Mouse (Mus musculus) natural killer cell, adult 2 months (primary cell): ENCODE data around the gene Fars2.
"Not testable (repeated sequence)": the region's sequence is repeated elsewhere in the genome, so short reads cannot be mapped to it uniquely, and the experiment has no call there.

Experiments
- DNase-seq, 2 experiments: peaks; one replicate each; pipeline ENCODE4 v3.0.0; 2022; ENCODE audit warnings: low spot score in 2 of 2

Fars2 gene

GRCm38 (mm10) chr13:36294503-36294902, 177.3 kb downstream of the Fars2 start:
- no peak for DNase-seq

GRCm38 (mm10) chr13:36295848-36296247, 178.6 kb downstream of the Fars2 start:
- no peak for DNase-seq

DNA sequence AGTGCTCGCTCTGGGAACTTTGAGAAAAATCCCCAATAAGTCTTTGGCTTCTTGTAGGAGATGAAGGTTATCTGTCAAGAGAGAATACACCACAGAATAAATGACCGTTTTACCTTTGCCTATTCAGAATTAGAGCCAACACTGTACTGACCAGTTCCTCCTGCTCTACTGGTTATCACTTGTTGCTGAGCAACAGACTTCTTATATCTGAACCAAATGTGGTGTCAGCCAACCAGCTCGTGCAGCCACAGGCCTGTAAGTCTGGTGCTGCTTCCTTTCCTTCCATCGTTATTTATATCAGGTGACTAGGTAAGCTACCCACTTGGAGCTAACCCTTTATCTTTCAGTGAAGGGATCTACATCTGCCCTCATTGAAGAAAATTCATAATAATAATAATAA, 179.4 kb downstream of the Fars2 start:
- no peak for DNase-seq

DNA sequence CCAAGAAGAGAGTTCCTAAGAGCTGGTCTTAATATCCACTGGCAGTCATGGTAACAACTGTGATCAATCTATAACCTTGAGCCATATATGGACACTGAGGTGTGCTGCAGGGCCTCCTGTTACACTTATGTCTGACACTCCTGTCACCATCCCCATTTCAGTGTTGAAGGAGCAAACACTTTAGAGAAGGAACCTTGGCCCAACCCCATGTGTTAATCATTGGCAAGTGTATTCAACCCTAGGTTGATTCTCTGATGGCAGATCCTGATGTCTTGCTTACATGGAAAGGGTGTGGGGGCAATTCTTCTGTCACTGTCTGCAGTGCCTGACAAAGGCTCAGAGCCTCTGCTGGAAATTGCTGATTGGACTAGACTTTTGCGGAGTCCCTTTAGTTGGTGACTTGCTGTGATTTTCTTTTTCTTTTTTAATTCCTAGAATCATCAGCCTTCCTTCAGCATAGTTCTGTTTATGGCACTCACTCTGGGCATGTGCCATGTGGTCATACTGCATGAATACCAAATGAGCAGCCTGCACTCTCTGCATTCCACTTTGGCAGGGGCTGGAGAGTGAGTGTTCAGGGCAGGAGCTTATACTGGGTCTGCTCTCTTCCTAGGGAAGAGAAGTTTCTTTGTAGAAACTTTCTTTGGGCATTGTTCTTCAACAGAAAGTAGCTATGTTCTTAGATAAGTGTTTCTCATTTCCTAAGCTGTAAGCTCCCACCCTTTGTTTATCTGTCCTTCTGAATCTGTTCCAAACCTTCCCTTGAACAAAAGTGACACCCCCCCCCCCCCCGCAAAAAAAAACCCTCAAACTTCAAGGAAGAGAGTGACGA, 181.0 kb downstream of the Fars2 start:
- DNase-seq: no peak

DNA sequence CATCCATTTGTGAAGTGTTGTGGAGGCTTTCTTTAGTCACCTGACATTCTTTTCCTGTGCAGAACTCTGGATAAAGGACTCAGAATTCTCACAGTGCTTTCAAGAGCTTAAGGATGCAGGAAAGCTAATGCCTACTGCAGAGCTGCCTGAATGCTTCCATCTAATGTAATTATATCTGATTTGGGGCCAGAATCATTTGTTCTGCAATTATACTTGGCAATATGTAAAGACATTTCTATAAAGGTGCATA, 181.5 kb downstream of the Fars2 start:
- DNase-seq: no peak

DNA sequence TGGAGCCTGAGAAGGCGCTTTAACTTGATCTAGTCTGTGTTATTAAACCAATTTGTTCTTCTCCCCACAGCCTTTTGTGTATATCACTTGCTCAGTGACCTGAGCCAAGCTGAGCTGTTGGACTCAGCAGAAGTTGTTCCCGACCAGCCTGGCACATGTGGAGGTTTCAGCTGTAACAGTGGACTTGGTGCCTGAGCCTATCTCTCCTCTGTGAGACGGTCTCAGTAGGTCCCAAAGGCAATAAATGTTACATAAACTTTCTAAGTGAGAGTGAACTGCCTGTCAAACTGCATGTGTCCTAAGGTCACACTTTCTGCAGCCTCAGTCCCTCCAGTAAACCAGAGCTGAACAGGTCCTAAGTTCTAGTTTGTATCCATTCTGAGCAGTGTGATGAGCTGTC, 185.6 kb downstream of the Fars2 start:
- DNase-seq: no peak

DNA sequence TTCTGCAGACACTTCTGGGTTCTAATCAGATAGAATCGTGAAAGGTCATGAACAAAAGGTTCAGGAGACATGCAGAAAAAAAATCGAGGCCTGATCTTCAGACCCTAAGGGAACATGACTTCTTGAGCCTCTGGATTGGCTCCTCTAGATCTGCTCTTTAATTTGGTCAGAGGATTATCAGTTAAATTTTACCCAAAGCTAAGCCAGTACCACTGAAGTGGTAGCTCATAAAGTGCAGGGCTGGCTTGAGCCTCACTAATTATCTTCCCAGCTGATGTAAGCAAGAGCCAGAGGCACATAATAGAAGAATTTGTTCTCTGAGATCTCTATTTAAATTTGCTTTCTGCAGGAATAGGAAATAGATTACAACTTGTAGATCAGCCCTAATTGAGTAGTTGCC, 188.1 kb downstream of the Fars2 start:
- no peak for DNase-seq

DNA sequence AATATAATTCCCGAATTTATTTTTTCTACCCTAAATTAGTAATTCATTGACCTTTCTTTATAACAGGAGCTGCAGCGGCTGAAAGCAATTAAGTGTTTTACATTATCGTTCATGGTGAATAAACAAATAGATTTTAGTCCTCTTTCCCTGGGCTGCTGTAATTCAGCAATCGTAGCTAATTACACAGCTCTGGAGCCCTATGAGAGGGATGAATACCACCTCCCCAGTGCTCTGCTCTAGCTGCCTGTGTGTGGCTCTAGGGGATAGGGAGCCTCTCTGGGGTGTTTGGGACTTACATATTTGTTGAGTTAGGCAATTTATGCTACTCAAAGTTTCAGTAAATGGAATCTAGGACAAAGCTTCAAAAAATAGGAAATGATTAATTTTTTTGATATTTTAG, 190.2 kb downstream of the Fars2 start:
- no peak for DNase-seq

DNA sequence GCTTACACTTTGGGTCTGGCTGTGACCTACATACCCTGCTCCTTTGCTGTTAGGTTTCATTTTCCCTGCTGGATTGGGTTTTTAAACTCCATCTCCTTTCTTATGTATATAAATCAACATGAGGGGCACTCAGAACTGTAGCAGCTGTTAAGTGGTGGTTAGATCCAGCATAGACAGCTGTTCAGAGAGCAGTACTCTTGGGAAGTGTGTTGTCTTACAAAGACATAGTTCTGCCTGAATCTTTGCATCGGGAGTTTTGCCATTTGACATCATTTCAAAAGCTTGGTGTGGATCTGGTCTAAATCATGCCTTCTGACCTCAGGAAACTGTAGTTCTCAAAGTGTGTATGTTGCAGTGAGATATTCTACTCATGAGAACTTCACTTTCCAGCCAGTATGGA, 191.9 kb downstream of the Fars2 start:
- no peak for DNase-seq

- no peak for DNase-seq
Measured at GRCm38 (mm10) chr13:36314218-36314617, 197.0 kb downstream of the Fars2 start.

GRCm38 (mm10) chr13:36314860-36315800, 197.9 kb downstream of the Fars2 start:
- DNase-seq: no peak

- no peak for DNase-seq
Measured at GRCm38 (mm10) chr13:36317824-36318223, 200.6 kb downstream of the Fars2 start.

DNA sequence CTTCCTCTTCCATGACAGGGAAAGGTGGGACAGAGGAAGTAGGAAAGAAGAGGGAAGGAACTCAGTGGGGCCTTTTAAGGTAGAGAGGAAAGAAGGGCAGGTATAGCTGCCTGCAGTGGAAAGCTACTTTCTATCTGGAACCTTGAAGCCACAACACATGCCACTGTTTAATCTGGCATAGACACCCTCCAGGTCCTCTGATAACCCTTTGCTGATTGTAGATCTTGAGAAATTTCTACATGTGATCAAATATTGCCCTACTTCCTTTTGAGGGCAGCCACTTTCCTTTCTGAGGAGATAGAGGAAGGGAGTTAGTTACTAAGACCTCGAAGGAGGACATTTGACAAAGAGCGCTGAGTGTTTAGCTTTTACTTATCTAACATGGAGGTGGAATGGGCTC, 207.4 kb downstream of the Fars2 start:
- no peak for DNase-seq

DNA sequence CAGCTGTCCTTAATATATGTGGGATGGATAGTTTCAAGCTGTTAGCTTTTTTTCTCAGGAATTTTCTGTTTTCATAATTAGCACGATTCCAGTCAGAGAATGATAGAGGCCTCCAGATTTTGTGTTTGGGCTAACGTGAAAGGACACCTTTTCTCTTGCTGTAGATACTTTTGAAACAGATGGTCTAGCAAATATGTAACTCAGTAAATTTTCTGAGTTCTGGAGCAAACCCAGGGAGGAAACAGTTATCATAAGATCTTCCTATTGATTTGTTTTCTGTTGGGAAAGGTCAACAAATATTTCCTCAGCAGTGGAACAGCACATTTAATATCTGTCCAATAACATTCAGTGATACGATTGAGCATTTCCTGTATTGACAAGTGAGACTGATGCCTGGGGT, 209.3 kb downstream of the Fars2 start:
- DNase-seq: no peak

DNA sequence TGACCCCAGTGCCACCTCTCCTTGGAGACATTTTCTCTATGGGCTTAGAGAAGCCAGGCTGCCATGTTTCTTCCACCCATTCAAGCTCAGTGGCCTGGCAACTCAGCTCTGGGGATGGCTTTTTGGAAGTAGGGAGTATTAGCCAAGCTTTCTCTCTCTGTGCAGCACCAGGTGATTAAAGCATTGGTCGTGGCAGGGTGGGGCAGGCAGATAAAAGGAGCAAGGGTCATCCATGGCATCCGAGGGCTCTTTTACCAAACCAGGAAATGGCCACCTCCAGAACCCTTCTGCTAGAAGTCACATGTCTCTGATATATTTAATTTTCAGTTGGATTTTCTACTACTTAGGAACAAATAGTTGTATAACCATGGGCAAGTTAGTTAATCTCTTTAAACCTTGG, 212.7 kb downstream of the Fars2 start:
- DNase-seq: no peak

- DNase-seq: no peak
Measured at GRCm38 (mm10) chr13:36330542-36330941, 213.3 kb downstream of the Fars2 start.

DNA sequence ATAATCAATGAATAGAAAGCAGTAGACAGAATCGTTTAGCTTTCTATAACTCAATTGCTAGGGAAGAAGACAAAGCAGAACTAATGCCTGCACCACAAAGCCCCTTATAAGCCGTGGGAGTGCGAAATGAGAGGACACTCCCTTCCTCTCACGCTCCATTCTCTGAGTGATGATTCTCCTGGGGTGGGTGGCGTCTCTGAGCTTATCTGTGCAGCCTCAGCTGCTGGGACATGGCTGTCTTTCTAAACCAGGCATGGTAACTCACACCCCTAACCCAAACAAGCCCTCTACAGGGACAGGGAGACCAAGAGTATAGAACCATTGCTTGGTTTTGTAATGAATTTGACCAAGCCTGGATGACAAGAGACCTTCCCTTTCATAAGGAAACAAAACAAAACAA, 217.5 kb downstream of the Fars2 start:
- DNase-seq: no peak

DNA sequence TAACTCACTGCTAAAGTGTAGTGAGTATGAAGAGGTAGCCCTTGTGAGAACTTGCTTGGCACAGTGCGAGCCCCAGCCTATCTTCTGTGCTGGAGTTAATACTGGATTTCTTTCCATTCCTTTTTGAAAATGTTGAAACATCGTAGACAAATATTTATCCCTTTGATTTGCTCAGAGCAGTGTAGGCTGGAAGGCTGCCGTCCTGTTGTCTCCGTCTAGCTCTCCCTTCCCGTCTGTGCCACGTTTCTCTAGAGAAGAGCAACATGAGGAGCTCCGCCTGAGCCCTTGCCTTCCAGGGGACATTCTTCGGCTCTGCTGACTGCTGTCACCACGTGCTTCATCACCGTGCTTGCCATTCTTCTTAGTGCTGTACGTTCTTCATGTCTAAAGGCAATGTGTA, 234.3 kb downstream of the Fars2 start:
- no peak for DNase-seq

DNA sequence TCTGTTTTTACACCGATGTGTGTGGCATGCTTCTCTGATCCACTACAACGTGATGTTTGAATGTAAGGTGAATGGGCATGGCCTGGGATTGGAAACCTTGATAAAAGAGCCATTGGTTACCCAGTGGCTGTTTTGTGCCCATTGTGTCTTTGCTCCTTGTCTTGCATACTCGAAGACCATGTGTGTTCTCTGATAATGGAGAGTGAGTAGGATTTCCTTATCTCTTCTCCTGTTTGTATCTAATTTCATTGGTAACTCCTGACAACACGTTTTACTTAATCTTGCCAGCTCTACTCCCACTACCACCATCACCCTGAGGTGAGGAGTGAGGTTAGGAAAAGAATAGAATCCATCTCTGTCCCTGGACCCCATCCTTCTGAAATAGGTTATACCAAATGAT, 240.3 kb downstream of the Fars2 start:
- DNase-seq: no peak

DNA sequence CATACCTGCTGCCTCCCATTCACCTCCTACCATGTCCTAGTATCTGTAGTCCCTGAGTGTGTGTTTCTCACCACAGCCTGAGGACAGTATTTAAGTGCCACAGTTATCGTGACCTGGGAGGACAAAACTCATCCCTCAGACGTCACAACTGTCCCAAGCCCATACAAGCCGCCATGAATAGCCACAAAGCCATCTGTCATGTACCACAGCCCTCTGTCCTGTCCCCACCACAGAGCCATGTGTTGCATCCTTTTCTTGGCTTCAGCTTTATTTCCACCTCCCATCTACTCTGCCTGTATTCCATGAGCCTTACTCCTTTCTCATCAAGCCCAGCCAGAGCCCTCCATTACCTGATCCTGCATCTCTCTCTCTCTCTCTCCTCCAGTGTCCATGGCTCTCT, 244.2 kb downstream of the Fars2 start:
- no peak for DNase-seq

- DNase-seq: not testable (repeated sequence)
Measured at GRCm38 (mm10) chr13:36365719-36366118, 248.5 kb downstream of the Fars2 start.

DNA sequence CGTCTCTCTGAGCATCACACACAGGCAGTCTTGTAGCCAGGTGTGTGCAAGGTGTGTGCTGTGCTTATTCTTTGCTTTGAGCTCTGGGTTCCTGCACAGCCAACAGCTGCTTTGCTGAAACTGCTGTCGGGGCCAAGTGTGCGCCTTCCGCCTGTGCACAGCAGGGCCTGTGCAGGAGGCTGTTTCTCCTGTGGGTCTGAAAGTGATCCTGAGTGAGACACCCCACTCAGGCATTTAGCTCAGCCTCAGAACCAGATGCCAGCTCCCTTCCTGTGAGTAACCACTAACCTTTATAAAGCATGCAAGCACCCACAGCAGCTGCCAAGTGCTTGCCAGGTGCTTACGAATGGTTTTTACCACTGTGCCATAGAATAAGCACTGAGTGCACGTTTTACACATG, 249.1 kb downstream of the Fars2 start:
- no peak for DNase-seq
